Mouse (Mus musculus) CD4-positive, CD25-positive, alpha-beta regulatory T cell, adult 9 weeks (primary cell): ENCODE results near the gene Spdye4c. TPM values are rescaled to one million over a fixed set of nuclear protein-coding genes. Genes with fewer than 3 reads are reported as not detected.

Experiments
- polyA plus RNA-seq: library from polyadenylated mRNA; unstranded; fragments of 100-300 nt; shearing (Covaris generic); gene quantifications from one replicate; pipeline ENCODE4 v1.2.1, GENCODE M21; 2017

The Spdye4c gene
- polyA plus RNA-seq: not detected

DNA sequence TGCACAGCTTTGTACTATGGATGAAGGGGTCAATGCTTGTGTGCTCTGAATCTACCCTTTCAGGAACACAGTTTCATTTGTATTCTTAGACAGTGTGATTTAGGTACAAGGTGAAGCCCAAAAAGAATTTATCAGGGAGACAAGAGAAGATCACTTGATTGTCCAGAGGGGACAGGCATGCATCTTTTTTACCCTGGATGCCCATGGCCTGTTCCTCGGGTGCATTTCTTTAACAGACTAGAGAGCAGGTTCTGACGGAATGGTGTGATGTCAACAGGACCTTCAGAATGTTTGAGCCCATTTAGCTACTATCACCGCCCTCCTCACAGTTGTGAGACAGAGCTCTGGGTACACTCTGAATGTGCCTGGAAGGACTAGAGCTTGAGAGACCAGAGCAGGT is at the start of gene Spdye4c:
Spdye4c (plus strand) TSS at position 301 of the 400 bp plus-strand sequence.

Other genes starting within 250 kb of the Spdye4c start
- gene Anapc1, start 96.2 kb downstream of the Spdye4c start, polyA plus RNA-seq: 122 TPM
- gene Mertk, start 107.7 kb downstream of the Spdye4c start, polyA plus RNA-seq: 0.52 TPM
- gene Tmem87b, start 226.9 kb downstream of the Spdye4c start, polyA plus RNA-seq: 30.2 TPM